Mouse (Mus musculus) monocyte, adult 5-6 weeks (primary cell): ENCODE results near the gene Sult6b2. TPM values are rescaled to one million over a fixed set of nuclear protein-coding genes. Genes with fewer than 3 reads are reported as not detected.

Experiments
- ATAC-seq: fragments of 153-309, 156-312 bp; replicated peaks from 2 replicates; pipeline ENCODE4 v1.8.0; 2017; ENCODE audit warnings: mild to moderate bottlenecking; ENCODE audit not compliant: low TSS enrichment, insufficient number of reproducible peaks, severe bottlenecking, poor library complexity, low FRiP score
- total RNA-seq: library from RNA; stranded (forward); fragments of 200-1000, 200-491, 200-594 nt; gene quantifications from 3 replicates; pipeline ENCODE4 v1.2.3, GENCODE M21; 2017

Gene Sult6b2
- total RNA-seq, 1 experiment from 2014 or later, result not detected

- ATAC-seq, result peak; percentile 61; the same call in 1 of the 2 replicates
These were observed 10.2 kb upstream of the Sult6b2 start for GRCm38 (mm10) chr6:142814495-142814921.

- no peak for ATAC-seq
These were observed 9.7 kb upstream of the Sult6b2 start for GRCm38 (mm10) chr6:142814011-142814410.

- ATAC-seq, result no peak
These were observed 8.7 kb upstream of the Sult6b2 start for GRCm38 (mm10) chr6:142812969-142813368.

- ATAC-seq, result no peak
These were observed 5.9 kb upstream of the Sult6b2 start for GRCm38 (mm10) chr6:142810239-142810638.

GRCm38 (mm10) chr6:142809373-142810098, 5.2 kb upstream of the Sult6b2 start:
- ATAC-seq, result no peak

GRCm38 (mm10) chr6:142806326-142806725, 2.0 kb upstream of the Sult6b2 start:
- ATAC-seq, result peak; percentile 54; the same call in 1 of the 2 replicates

DNA sequence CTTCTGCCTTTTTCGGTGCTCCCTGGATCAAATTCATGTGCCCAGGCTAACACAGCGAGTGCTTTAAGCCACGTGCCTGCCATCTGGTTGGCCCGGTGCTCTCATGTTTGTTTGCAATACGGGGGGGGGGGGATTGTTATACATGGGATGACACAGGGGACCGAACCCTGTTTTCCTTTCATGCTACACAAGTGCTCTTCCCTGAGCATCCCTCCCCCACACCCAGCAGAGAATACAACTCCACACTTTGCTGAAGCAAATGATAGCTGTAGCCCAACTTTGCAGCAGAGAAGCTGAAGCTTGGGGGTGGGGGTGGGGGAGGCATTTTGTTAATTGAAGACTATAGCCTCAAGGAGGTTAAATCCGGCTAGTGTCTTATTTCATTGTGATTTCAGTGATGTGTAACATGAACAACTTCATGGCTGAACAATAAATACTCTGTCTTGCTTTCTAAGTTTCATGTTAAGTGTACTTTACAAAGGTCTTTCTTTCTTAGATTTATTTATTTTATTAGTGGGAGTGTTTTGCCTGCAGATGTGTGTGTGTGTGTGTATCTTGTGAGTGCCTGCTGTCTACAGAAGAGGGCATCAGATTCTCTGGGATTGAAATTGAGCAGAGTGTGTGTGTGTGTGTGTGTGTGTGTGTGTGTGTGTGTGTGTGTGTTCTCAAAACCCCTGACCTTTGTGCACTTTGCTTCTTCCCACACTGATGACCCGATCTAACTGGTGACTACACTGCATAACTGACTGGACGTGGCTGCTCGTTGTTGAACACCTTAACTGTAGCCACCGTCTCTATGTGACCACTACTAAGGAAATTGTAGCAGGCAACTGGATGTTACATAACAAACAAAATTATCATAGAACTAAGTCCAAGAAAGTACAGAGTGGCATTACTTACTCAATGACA, 1.4 kb downstream of the Sult6b2 start:
- no peak for ATAC-seq

DNA sequence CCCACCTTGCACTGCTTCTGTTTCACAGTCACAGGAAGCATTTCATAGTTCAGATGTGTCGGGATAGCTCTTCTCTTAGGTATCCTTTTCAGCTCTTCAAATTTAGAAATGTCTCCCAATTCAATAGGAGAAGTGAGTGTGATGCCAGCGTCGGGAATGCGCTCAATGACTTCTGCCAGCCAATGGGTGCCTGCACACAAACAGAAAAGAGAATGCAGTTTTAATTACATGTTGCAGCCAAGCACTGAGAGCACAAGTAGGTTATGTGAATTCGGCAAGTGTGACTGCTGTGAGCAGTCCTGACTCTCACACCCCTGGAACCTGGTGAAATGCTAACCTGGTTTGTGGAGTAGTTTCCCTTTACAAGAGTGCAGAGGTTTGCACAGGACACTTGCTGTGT, 2.6 kb downstream of the Sult6b2 start:
- no peak for ATAC-seq

DNA sequence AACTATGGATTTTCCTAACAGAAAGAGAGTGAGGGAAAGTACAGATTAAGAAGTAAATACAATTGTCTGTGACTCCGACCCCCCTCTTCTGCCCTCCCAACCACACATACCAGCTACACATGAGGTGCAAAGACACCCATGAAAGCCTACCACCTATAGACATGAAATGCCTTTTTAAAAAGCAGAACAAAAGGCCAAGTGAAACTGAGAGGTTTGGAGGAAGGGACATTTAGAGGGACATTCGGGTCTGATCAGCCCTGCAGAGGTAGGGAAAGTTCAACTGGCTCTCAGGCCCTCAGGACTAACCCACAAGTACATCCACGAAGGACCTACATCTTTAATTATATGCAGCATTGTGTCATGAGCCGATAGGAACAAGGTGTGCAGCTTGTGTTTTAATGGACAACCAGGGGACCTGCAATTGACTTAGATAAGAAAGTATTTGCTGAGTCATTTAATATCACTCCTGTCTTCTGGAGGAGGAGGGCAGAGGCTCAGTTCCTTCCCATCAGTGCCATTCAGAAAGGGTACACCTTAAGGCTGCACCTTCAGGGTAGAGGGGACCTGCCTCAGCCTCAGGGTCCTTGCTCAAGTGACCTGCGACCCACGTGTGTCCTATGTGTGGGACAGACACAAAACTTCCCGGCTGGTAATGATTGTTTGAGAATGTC, 4.5 kb downstream of the Sult6b2 start:
- ATAC-seq, result no peak

DNA sequence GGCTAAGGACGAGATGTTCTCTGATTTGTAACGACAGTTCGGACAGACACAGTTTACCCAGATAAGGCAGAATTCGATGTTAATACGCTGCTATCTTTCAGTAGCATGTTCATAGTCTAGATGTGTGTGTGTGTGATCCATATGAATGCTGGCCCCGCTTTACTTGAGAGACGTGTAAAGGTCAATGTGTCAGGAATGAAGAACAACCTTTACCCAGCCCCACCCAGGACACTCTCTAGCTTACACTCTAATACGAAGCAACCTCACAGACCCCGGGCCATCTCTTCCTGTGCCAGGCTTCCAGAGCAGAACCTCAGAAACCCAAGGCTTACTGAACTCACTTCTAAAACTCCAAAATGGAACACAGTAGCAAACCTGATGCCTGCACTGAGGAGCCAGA, 5.5 kb downstream of the Sult6b2 start:
- no peak for ATAC-seq

DNA sequence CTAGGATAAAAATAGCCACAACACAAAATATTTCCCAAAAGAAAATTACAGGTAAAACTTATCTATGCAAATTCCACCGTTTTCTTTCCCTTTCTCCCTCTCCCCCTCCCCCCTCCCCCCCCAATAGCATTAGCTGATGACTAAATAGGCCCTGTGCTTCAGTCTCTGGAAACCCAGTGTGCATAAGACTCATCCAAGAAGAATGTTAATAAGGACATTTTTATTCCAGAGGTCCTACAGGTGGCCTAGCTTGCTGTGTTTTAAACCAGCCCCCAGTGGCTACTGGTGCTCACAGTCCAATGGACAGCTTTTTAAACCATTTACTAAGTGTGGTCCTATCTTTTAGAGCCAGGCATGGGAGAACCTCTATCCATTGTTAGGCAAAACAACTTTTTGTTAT, 6.3 kb downstream of the Sult6b2 start:
- ATAC-seq, result no peak

GRCm38 (mm10) chr6:142795655-142796441, 8.5 kb downstream of the Sult6b2 start:
- ATAC-seq, result no peak

GRCm38 (mm10) chr6:142795087-142795486, 9.2 kb downstream of the Sult6b2 start:
- ATAC-seq, result no peak

- ATAC-seq, result no peak
These were observed 10.8 kb downstream of the Sult6b2 start for GRCm38 (mm10) chr6:142793468-142793867.

GRCm38 (mm10) chr6:142792241-142792968, 11.9 kb downstream of the Sult6b2 start:
- no peak for ATAC-seq

GRCm38 (mm10) chr6:142789736-142790135, 14.6 kb downstream of the Sult6b2 start:
- no peak for ATAC-seq

- ATAC-seq, result no peak
These were observed 16.0 kb downstream of the Sult6b2 start for GRCm38 (mm10) chr6:142788042-142788987.
